Mouse (Mus musculus): ENCODE measurements around the gene Gm10642. TPM values are rescaled to one million over a fixed set of nuclear protein-coding genes. Genes with fewer than 3 reads are reported as not detected.

Gm10642 gene
- total and polyA plus RNA-seq, 3 experiments: 0.13 to 2.1 TPM; not detected in 1

DNA sequence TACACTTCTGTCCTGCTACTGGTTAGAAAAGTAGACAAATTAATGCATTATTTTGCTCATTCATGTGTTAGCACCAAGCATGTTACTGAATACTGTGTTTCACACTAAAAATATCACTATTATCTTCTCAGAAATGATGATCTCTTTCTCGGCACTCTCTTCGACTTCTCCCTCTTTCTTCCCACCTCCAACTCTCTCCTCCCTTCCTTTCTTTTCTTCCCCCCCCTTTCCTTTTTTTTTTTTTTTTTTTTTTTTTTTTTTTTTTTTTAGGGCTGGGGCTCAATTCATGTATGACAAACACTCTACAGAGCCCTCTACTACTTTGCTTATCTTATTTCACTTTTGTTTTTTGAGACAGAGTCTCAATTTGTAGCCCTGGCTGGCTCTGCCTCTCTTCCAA is 2.2 kb downstream of the Gm10642 start:
- Histone ChIP-seq H3K9me3 (replicated peaks; ENCODE audit: low read length) (no peaks in the 10 kb centered on the region), H3K27me3 (replicated peaks) (no peaks in the 10 kb centered on the region), H3K4me1 (ENCODE audit: control insufficient read depth in 1 of 2, insufficient read depth in 2 of 2) (peaks cover 6 to 31% of the 10 kb centered on the region in 2 experiments), H3K4me2 (ENCODE audit: insufficient read depth, low read depth, poor library complexity, severe bottlenecking) (no peak overlapping the region), H3K36me3 (replicated peaks in 1 of 2; ENCODE audit: control insufficient read depth in 1 of 2, insufficient read depth in 1 of 2, low read length in 1 of 2) (peaks cover 0 to 1% of the 10 kb centered on the region in 2 experiments), H3K9ac (ENCODE audit: insufficient read depth, low read depth) (no peak overlapping the region), H3K27ac (ENCODE audit: insufficient read depth, low read depth) (no peak overlapping the region), H3K79me2 (replicated peaks; ENCODE audit: control insufficient read depth, extremely low read depth, insufficient read depth, poor library complexity, severe bottlenecking) (peaks cover 6% of the 10 kb centered on the region; the same call in 1 of the 2 replicates), H3K4me3 (replicated peaks in 1 of 3; ENCODE audit: low read depth in 2 of 3, low read length in 2 of 3, poor library complexity in 1 of 3) (no peak overlapping the region)
- TF ChIP-seq ZNF384 (IDR thresholded peaks at IDR 0.05; ENCODE audit: low read depth, low read length) (peak; percentile 83), MAZ (IDR thresholded peaks at IDR 0.05; ENCODE audit: low read depth, low read length) (no peak)
- in situ Hi-C loops (cut with MboI; ENCODE audit: low pct_ligation_motif_present, low pct_unique_long_range_greater_than_20kb, low sequenced_read_pairs) (no loop called here), dilution Hi-C loops (cut with MboI; ENCODE audit: extremely low pct_ligation_motif_present, extremely low pct_unique_long_range_greater_than_20kb, low sequenced_read_pairs) (no loop called here)
- DNase-seq (ENCODE audit: extremely low read depth): no peak

DNA sequence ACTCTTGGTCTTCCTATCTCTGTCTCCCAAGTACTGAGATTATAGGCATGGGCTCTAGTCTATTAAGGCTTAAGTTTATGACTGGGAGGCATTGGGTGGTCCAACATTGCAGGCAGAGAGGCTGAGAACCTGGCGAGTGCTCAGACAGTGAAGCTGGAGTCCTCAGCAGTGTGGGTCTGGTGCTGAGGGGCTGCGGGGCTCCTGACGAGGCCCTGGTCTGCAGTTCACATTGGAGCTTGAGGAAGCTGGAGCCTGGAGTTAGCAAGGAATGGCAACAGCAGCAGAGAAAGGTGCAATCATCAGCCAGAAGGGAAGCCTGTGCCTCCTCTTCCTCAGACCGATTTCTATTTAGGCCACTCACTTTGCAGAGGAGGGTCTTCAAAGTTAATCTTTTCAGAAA is 8.8 kb downstream of the Gm10642 start:
- no peaks in the 10 kb centered on the region for H3K36me3 ChIP-seq (replicated peaks in 1 of 2; ENCODE audit: control insufficient read depth in 1 of 2, insufficient read depth in 1 of 2, low read length in 1 of 2)
- peaks cover 2% of the 10 kb centered on the region for H3K9me3 ChIP-seq (replicated peaks; ENCODE audit: low read length)
- no peak overlapping the region for H3K4me2 ChIP-seq (ENCODE audit: insufficient read depth, low read depth, poor library complexity, severe bottlenecking)
- H3K9ac ChIP-seq (ENCODE audit: insufficient read depth, low read depth): no peak overlapping the region
- in situ Hi-C loops (cut with MboI; ENCODE audit: low pct_ligation_motif_present, low pct_unique_long_range_greater_than_20kb, low sequenced_read_pairs): no loop called here
- H3K27ac ChIP-seq (ENCODE audit: insufficient read depth, low read depth): no peak overlapping the region
- dilution Hi-C loops (cut with MboI; ENCODE audit: extremely low pct_ligation_motif_present, extremely low pct_unique_long_range_greater_than_20kb, low sequenced_read_pairs): no loop called here
- no peak overlapping the region for H3K4me3 ChIP-seq (replicated peaks in 1 of 3; ENCODE audit: low read depth in 2 of 3, low read length in 2 of 3, poor library complexity in 1 of 3)
- no peaks in the 10 kb centered on the region for H3K79me2 ChIP-seq (replicated peaks; ENCODE audit: control insufficient read depth, extremely low read depth, insufficient read depth, poor library complexity, severe bottlenecking)
- TF ChIP-seq TCF12 (IDR thresholded peaks at IDR 0.05; ENCODE audit: low read depth, low read length): no peak
- no peak for TF ChIP-seq EP300 (IDR thresholded peaks at IDR 0.05; ENCODE audit: low read length)
- no peak for TF ChIP-seq NRF1 (IDR thresholded peaks at IDR 0.05; ENCODE audit: low read depth, low read length)
- TF ChIP-seq GABPA (IDR thresholded peaks at IDR 0.05; ENCODE audit: insufficient replicate concordance, low read depth, low read length): no peak
- TF ChIP-seq MXI1 (IDR thresholded peaks at IDR 0.05; ENCODE audit: low read depth, low read length): no peak
- TF ChIP-seq MAX (IDR thresholded peaks at IDR 0.05; ENCODE audit: low read length): no peak
- TF ChIP-seq USF1 (IDR thresholded peaks at IDR 0.05; ENCODE audit: low read depth, low read length): no peak
- no peak for TF ChIP-seq ZC3H11A (IDR thresholded peaks at IDR 0.05; ENCODE audit: low read depth, low read length)
- no peak for TF ChIP-seq SIN3A (IDR thresholded peaks at IDR 0.05; ENCODE audit: low read length)
- TF ChIP-seq CHD1 (IDR thresholded peaks at IDR 0.05; ENCODE audit: low read depth, low read length): no peak
- TF ChIP-seq MAFK (IDR thresholded peaks at IDR 0.05; ENCODE audit: insufficient replicate concordance, low read length): no peak
- TF ChIP-seq HCFC1 (IDR thresholded peaks at IDR 0.05; ENCODE audit: low read depth, low read length): no peak
- no peak for TF ChIP-seq ETS1 (conservative IDR thresholded peaks at IDR 0.05; ENCODE audit: low read depth, low read length)
- TF ChIP-seq ZKSCAN1 (IDR thresholded peaks at IDR 0.05; ENCODE audit: borderline replicate concordance, low read depth, low read length): no peak
- H3K4me1 ChIP-seq (ENCODE audit: control insufficient read depth in 1 of 2, insufficient read depth in 2 of 2): 0 out of 4 replicates have a peak, but pooled peaks cover 0 to 3% of the 10 kb centered on the region in 2 experiments
- DNase-seq (ENCODE audit: extremely low read depth): no peak
- no peaks in the 10 kb centered on the region for H3K27me3 ChIP-seq (replicated peaks)
